Mouse (Mus musculus): ENCODE data around the gene Serpinb6a. TPM values are rescaled to one million over a fixed set of nuclear protein-coding genes. Genes with fewer than 3 reads are reported as not detected.

Gene Serpinb6a
- polyA plus RNA-seq (2014; fragmentation: Nextera tagmentation; extraction: Ambion mirVana), result 73.7 and 78.6 TPM in 2 replicates

DNA sequence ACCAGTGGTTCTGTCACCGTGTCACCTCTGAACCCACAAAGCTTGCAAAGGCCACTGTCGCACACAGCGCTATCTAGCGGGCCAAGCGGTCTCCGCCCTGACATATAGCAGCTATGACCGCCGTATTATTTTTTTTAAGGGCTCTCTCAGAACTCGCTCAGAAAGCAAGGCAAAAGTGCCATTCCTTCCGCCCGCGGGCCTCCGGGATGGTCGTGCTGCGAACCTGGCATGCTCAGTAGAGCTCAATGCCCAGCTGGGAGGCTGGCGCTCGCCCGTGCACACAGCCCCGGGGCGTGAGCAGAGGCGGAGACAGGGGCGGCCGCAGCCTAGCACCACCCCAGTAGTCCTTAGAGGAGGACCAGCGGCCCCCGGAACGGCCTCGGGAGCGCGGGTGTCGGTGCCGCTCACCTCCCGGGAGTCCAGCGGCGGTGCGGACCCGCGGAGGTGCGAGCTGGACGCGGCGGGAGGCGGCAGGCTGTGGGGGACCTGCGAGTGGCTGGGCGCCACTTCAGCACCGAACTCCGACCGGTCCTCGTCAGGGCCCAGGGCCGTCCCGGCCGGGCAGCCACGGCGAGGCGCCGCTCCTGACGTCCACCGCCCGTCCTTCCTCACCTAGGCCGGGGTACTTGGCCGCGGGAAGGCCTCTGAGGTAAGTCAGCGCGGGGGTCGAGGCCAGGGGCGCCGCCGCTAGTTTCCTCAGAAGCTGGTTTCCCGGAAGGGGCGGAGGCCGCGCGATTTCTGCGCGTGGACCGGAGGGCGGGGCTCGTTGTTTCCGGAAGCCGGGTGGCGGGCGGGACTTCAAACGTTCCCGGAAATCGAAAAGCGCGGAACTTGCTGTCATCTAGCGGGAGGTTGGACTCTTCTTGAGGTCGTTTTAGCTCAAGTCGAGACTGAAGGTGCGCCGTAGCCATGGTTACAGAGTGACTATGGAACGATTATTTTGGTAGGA is at the start of gene Serpinb6a, which contains the start of gene Ripk1:
Gene Serpinb6a (minus strand): TSS at position 737 of the 949 bp plus-strand sequence.
Gene Ripk1 (plus strand): TSS at position 306 of the 949 bp plus-strand sequence.
- no peaks in the 10 kb centered on the region for H3K9me3 ChIP-seq (ENCODE audit: control insufficient read depth, low read depth, low read length)
- under 1% methylated on average over 91 of the region's 92 CpGs for WGBS
- H3K4me3 ChIP-seq (ENCODE audit: low read depth, low read length), result peak within 1 kb of the TSS; percentile 95
- H3K27me3 ChIP-seq (ENCODE audit: control insufficient read depth, insufficient read depth, low read length), result no peaks in the 10 kb centered on the region
- H3K27ac ChIP-seq (ENCODE audit: low read length), result peak within 1 kb of the TSS; percentile 88
- H3K9ac ChIP-seq (replicated peaks; ENCODE audit: low read depth, low read length), result peak within 1 kb of the TSS; percentile 87
- peak within 1 kb of the TSS; percentile 91 for H3K4me2 ChIP-seq (replicated peaks; ENCODE audit: low read depth, low read length)
- H3K4me1 ChIP-seq (ENCODE audit: control insufficient read depth, insufficient read depth, low read length), result peaks cover 4% of the 10 kb centered on the region; the same call in 1 of the 2 replicates
- H3K36me3 ChIP-seq (ENCODE audit: control insufficient read depth, insufficient read depth, low read length), result no peaks in the 10 kb centered on the region
- ATAC-seq (ENCODE audit: insufficient number of reproducible peaks, insufficient read depth, low FRiP score, low read depth), result peak; percentile 98

DNA sequence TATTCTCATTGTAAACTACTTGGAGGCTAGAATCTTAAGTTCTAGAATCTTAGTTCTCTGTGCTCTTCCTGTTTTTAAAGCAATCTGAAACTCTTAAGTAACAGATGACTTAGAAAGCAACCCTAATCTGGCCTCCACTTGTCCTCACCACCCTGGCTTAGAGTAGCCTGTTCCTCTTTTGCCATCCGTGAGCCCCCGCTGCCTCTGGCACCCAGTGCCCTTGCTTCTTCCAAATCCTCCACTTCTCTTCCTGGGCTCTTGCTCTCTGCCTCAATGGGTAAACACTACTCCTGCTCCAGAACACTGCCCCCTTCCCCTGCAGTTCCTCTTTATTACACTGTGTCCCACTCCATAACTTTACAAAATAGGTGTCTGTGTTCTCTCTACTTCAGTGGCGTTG is 49.1 kb upstream of the Serpinb6a start:
- 92% methylated on average over 3 of the region's 3 CpGs for WGBS

GRCm38 (mm10) chr13:34050479-34050878 is 47.9 kb upstream of the Serpinb6a start:
- Histone ChIP-seq H3K4me3 (ENCODE audit: low read depth, low read length) (no peak overlapping the region), H3K36me3 (ENCODE audit: control insufficient read depth, insufficient read depth, low read length) (peaks cover 15% of the 10 kb centered on the region; the same call in 1 of the 2 replicates), H3K4me1 (ENCODE audit: control insufficient read depth, insufficient read depth, low read length) (no peaks in the 10 kb centered on the region), H3K9ac (replicated peaks; ENCODE audit: low read depth, low read length) (no peak overlapping the region), H3K4me2 (replicated peaks; ENCODE audit: low read depth, low read length) (no peak overlapping the region), H3K27ac (ENCODE audit: low read length) (no peak overlapping the region), H3K27me3 (ENCODE audit: control insufficient read depth, insufficient read depth, low read length) (no peaks in the 10 kb centered on the region), H3K9me3 (ENCODE audit: control insufficient read depth, low read depth, low read length) (no peaks in the 10 kb centered on the region)
- WGBS, result 96% methylated on average over 8 of the region's 8 CpGs
- ATAC-seq (ENCODE audit: insufficient number of reproducible peaks, insufficient read depth, low FRiP score, low read depth), result no peak

More for the DNA sequence above, 49.1 kb upstream of the Serpinb6a start:
- H3K27ac ChIP-seq (ENCODE audit: low read length), result no peak overlapping the region
- peaks cover 15% of the 10 kb centered on the region; the same call in 1 of the 2 replicates for H3K36me3 ChIP-seq (ENCODE audit: control insufficient read depth, insufficient read depth, low read length)
- no peak overlapping the region for H3K4me3 ChIP-seq (ENCODE audit: low read depth, low read length)
- H3K4me1 ChIP-seq (ENCODE audit: control insufficient read depth, insufficient read depth, low read length), result no peaks in the 10 kb centered on the region
- H3K9ac ChIP-seq (replicated peaks; ENCODE audit: low read depth, low read length), result no peak overlapping the region
- H3K27me3 ChIP-seq (ENCODE audit: control insufficient read depth, insufficient read depth, low read length), result no peaks in the 10 kb centered on the region
- no peak overlapping the region for H3K4me2 ChIP-seq (replicated peaks; ENCODE audit: low read depth, low read length)
- ATAC-seq (ENCODE audit: insufficient number of reproducible peaks, insufficient read depth, low FRiP score, low read depth), result no peak
- H3K9me3 ChIP-seq (ENCODE audit: control insufficient read depth, low read depth, low read length), result no peaks in the 10 kb centered on the region

DNA sequence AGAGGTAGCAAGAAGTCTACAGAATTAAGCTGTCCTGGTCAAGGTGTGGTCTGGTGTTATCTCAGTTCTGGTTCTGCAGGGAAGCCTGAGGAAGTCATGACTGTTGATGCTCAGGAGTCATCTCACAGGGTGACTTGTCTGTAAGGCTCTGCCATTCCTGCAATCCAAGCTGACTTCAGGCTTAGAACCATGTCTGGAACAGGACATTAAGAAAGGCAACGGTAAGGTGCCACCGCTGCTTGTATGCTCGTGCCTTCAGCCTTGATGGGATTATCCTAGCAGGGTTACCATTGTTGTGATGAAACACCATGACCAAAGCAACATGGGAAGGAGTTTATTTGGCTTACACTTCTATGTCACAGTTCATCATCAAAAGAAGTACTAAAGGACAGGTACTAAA is 44.9 kb upstream of the Serpinb6a start:
- H3K4me3 ChIP-seq (ENCODE audit: low read depth, low read length), result no peak overlapping the region
- H3K9ac ChIP-seq (replicated peaks; ENCODE audit: low read depth, low read length), result no peak overlapping the region
- peaks cover 15% of the 10 kb centered on the region; the same call in 1 of the 2 replicates for H3K36me3 ChIP-seq (ENCODE audit: control insufficient read depth, insufficient read depth, low read length)
- 89% methylated on average over 3 of the region's 3 CpGs for WGBS
- H3K27me3 ChIP-seq (ENCODE audit: control insufficient read depth, insufficient read depth, low read length), result no peaks in the 10 kb centered on the region
- no peaks in the 10 kb centered on the region for H3K9me3 ChIP-seq (ENCODE audit: control insufficient read depth, low read depth, low read length)
- no peak overlapping the region for H3K4me2 ChIP-seq (replicated peaks; ENCODE audit: low read depth, low read length)
- ATAC-seq (ENCODE audit: insufficient number of reproducible peaks, insufficient read depth, low FRiP score, low read depth), result no peak
- 0 out of 2 replicates have a peak, but pooled peaks cover 3% of the 10 kb centered on the region for H3K4me1 ChIP-seq (ENCODE audit: control insufficient read depth, insufficient read depth, low read length)
- no peak overlapping the region for H3K27ac ChIP-seq (ENCODE audit: low read length)

- no peak overlapping the region for H3K27ac ChIP-seq (ENCODE audit: low read length)
- H3K4me3 ChIP-seq (ENCODE audit: low read depth, low read length), result no peak overlapping the region
- peak; percentile 86 for ATAC-seq (ENCODE audit: insufficient number of reproducible peaks, insufficient read depth, low FRiP score, low read depth)
- peaks cover 15% of the 10 kb centered on the region; the same call in 1 of the 2 replicates for H3K36me3 ChIP-seq (ENCODE audit: control insufficient read depth, insufficient read depth, low read length)
- 0 out of 2 replicates have a peak, but pooled peaks cover 3% of the 10 kb centered on the region for H3K4me1 ChIP-seq (ENCODE audit: control insufficient read depth, insufficient read depth, low read length)
- H3K9ac ChIP-seq (replicated peaks; ENCODE audit: low read depth, low read length), result no peak overlapping the region
- no peaks in the 10 kb centered on the region for H3K9me3 ChIP-seq (ENCODE audit: control insufficient read depth, low read depth, low read length)
- 42% methylated on average over 11 of the region's 11 CpGs for WGBS
- no peak overlapping the region for H3K4me2 ChIP-seq (replicated peaks; ENCODE audit: low read depth, low read length)
- H3K27me3 ChIP-seq (ENCODE audit: control insufficient read depth, insufficient read depth, low read length), result no peaks in the 10 kb centered on the region
Observed at GRCm38 (mm10) chr13:34046421-34047012, 43.9 kb upstream of the Serpinb6a start.

GRCm38 (mm10) chr13:34045511-34046249 is 43.1 kb upstream of the Serpinb6a start:
- Histone ChIP-seq H3K27me3 (ENCODE audit: control insufficient read depth, insufficient read depth, low read length) (no peaks in the 10 kb centered on the region), H3K36me3 (ENCODE audit: control insufficient read depth, insufficient read depth, low read length) (peaks cover 11% of the 10 kb centered on the region; the same call in 1 of the 2 replicates), H3K9me3 (ENCODE audit: control insufficient read depth, low read depth, low read length) (no peaks in the 10 kb centered on the region), H3K4me2 (replicated peaks; ENCODE audit: low read depth, low read length) (no peak overlapping the region), H3K9ac (replicated peaks; ENCODE audit: low read depth, low read length) (no peak overlapping the region), H3K4me1 (ENCODE audit: control insufficient read depth, insufficient read depth, low read length) (0 out of 2 replicates have a peak, but pooled peaks cover 3% of the 10 kb centered on the region), H3K27ac (ENCODE audit: low read length) (no peak overlapping the region), H3K4me3 (ENCODE audit: low read depth, low read length) (no peak overlapping the region)
- 0 out of 2 replicates have a peak, but pooled peaks have one; percentile 50 for ATAC-seq (ENCODE audit: insufficient number of reproducible peaks, insufficient read depth, low FRiP score, low read depth)
- WGBS, result 47% methylated on average over 5 of the region's 5 CpGs

DNA sequence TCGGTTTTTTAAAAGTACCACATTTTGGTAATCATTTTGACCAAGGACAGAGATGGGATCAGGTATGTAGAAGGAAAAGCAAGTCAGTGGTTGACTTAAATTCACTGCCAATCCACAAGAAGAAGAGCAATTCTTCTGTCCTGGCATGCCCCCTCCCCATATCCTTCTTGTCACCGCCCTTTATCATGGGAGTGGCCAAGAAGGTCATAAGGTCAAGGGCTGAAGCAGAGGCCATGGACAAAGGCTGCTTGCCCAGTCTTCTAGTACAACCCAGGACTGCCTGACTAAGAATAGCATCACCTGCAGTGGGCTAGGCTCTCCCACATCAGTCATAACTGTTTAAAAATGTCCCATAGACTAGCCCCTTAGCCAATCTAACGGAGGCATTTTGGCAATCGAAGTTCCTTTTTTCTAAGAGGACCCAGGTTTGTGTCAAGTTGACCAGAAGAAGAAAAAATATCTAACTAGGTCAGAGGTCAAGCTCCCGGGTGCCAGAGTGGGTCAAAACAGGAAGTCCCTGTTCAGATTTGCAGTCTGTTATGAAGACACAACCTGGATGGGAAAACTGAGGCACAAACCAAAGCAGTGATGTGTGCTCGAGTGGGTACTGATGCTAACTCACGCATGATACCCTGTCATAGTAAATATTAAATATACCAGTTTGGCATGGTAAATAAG is 41.3 kb upstream of the Serpinb6a start:
- no peak for ATAC-seq (ENCODE audit: insufficient number of reproducible peaks, insufficient read depth, low FRiP score, low read depth)
- Histone ChIP-seq H3K9ac (replicated peaks; ENCODE audit: low read depth, low read length) (no peak overlapping the region), H3K9me3 (ENCODE audit: control insufficient read depth, low read depth, low read length) (no peaks in the 10 kb centered on the region), H3K36me3 (ENCODE audit: control insufficient read depth, insufficient read depth, low read length) (peaks cover 8% of the 10 kb centered on the region; the same call in 1 of the 2 replicates), H3K4me2 (replicated peaks; ENCODE audit: low read depth, low read length) (no peak overlapping the region), H3K27me3 (ENCODE audit: control insufficient read depth, insufficient read depth, low read length) (no peaks in the 10 kb centered on the region), H3K4me3 (ENCODE audit: low read depth, low read length) (no peak overlapping the region), H3K4me1 (ENCODE audit: control insufficient read depth, insufficient read depth, low read length) (peaks cover 6% of the 10 kb centered on the region; the same call in 1 of the 2 replicates), H3K27ac (ENCODE audit: low read length) (no peak overlapping the region)
- 69% methylated on average over 7 of the region's 7 CpGs for WGBS
